Mouse (Mus musculus): ENCODE data around the gene Tmem91.

The Tmem91 gene

DNA sequence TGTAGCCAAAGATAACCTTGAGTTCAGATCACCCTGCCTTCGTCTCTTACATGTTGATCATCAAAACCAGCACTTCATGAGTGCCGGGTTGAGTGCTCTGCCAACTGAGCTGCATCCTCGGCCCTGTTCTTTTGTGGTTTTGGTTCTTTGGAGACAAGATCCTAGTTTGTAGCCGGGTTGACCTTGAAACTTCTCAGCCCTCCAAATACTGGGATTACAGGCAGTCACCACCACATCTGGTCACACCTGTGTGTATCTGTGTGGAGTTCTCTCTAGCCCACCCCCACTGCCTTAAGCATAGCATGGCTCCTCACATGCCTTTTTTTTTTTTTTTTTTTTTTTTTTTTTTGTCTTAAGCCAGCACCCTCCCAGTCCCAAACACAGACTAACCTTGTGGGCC is 4.9 kb downstream of the Tmem91 start:
- DNase-seq (ENCODE audit: low read depth, low spot score): no peak

DNA sequence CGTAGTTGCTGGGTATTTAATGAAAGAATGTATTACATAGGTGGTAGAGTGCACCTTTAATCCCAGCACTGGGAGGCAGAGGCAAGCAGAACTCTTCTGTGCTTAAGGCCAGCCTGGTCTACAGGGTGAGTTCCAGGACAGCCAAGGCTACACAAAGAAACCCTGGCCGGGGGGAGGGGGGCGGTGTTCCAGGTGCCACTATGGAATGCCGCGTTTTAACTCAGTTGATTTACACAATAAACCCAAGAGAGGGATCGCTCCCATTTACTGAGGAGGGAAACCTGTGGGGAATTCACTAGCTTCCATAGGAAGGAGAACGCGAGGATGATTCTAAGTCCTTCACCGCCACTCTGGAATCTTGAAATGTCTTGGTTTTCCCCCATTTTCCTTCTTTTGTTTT is 5.3 kb downstream of the Tmem91 start:
- no peak for DNase-seq (ENCODE audit: low read depth, low spot score)

DNA sequence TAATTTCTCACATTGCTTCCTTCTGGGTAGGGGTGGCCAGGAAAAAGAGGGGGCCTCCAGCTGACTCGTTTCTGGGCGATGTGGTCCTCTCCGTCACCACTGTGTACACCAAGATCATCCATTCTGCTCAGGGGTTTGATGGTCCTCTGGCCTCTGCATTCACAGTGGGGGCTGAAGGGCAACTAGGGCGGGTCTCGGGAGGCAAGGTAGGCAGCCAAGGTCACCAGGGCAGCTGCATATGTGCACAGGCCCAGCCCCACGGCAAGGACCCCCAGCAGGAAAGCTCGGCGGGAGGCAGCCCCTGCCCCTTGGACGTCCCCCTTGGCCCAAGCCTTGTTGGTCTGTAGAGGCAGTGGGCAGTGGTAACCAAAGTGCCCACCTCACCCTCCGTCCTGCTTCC is 5.8 kb downstream of the Tmem91 start:
- no peak for DNase-seq (ENCODE audit: low read depth, low spot score)

DNA sequence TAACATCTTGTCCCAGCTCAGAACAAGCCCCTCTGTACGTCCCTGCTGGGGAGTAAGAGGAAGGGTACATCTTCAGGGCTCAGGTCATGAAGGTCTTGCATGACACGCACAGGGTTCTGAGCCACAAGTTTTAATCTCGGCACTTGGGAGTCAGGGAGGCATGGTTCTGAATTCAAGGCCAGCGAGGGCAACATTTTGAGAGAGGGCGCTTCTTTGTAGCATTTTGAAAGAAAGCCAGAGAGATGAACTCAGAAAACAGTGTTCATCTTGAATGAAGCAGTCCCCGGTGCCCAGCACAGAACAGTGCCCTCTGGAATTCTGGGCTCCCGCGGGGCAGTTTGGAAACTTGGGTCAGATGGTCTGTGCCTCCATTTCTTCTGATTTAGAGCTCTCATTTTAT is 8.6 kb downstream of the Tmem91 start:
- DNase-seq (ENCODE audit: low read depth, low spot score): no peak

DNA sequence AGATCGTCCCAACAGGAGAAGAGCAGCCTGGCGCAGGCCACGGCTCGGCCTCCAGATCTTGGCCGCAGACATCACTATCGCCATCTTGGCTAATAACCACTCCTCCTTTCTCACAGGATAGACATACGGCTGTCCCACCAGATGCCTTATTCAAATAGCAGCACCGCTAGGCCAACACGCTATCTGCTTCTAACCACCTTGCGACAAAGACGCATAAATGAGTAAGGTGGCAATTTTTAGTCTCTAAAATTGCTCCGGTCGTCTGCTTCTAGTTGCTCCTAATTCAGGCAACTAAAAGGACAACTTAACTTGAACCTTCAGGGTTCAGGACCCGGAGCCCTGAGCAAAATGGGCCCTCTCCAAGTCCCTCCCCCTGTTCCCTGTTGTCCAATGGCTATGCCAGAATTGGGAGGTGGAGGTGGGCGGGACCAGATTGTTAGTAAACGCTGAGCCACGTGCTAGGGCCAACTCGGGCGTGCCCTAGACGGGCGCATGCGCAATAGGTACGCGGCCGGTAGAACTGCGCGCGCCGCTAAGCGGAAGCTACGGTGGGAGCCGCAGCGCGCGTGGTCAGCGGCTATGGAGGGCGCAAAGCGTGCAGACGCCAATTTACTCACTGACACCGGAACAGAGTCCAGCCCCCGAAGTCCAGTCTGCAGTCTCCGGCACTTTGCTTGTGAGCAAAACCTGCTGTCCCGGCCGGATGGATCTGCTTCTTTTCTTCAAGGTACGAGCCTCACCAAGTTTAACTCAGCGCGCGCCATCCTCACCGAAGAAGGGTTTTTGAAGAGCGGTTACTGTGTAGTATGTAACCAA is 16.1 kb downstream of the Tmem91 start, which contains the start of the genes Bckdha and Exosc5:
TSS of gene Bckdha (minus strand) at position 325 of the 816 bp plus-strand sequence.
TSS of gene Exosc5 (plus strand) at position 508 of the 816 bp plus-strand sequence.
- DNase-seq (ENCODE audit: low read depth, low spot score): peak; percentile 100

DNA sequence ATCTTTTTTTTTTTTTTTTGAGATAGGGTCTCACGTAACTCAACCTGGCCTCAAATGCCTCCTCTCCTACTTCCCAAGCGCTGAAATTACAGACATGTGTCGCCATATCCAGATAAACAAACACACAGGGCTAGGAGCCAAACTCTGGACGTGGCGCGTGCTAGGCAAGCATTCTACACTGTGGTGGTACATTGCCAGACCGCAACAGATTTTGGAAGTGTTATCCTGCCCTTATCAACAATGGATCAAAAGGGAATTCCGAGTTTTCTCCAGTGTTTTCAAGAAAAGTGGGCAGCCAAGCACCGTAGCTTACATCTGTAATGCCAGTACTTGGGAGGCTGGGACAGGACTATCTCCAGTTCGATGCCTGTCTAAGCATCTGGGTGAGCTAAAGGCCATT is 17.2 kb downstream of the Tmem91 start:
- no peak for DNase-seq (ENCODE audit: low read depth, low spot score)

DNA sequence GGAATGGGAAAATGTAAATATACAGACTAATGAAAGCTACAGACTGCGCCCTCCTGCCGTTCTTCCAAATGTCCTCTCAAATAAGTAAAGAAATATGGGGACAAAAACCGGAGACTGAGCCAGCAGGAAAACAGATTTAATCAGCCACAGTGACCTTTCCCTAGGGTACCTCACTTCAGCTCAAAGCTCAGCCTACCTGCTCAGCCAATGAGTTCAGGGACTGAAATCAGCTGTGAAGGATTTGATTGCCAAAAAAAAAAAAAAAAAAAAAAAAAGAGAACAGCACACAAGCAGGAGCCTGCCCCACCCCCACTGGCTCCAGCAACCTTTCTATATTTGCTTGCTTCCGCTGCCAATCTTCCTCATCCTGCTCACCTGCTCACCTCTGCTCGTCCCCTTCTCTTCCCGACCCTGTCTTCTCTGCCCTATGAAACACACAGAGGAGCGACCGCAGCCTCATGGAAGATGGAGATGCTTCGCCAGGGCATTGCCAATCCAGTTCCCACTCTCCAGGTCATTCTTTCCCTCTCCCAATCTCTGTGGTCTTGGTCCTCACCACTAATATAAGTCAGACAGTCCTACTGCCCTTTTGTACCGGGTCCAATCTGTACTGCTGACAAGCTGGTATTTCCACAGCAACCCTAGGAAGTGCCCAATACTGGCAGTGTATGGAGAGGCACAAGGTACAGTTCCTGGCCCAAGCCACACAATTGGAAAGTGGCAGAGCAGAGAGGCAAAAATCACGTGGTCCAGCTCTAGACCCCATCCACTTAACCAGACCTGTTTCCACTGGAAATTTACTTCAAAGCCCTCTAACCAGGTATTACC is 19.2 kb downstream of the Tmem91 start:
- DNase-seq (ENCODE audit: low read depth, low spot score): peak; percentile 47

DNA sequence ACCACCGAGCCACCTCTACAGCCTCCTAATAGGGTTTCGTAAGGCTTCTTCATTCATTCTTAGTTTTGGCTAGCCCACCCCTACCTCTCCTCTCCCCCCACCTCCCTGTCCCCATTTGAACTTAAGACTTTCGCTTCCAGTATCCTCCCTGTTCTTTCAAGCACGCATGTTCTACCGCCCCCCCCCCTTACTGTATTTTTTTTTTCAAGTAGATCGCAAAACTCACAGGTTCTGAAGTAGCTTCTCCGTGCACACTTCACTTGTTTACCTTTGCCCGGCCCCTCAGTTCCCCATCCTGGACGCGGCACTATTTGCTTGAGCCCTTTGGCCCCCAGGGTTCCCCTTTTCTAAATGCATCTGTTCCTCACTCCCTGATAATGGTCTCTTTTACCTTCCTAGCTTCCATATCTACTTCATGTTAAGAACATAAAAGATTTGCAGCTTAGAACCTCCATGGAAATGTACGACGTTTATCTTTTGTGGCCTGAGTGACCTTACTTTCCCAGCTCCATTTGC is 22.7 kb downstream of the Tmem91 start:
- no peak for DNase-seq (ENCODE audit: low read depth, low spot score)

DNA sequence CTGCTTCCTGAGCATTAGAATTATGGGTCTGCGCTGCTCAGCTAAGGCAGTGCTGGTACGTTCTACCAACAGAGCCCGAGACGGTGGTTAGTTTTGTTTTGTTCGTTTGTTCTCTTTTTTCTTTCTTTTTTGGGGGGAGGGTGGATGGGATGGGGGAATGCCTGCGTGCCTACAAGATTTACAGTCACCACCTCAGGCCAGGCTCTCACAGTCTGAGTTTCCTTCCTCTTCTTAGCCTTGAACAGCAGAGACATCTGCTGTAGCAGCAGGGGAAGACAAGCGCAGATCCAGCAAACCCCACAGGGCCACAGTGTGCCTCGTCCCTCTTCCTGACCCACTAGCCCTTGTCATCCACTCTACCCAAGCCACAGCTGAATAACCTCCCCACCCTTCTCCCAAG is 23.7 kb downstream of the Tmem91 start:
- no peak for DNase-seq (ENCODE audit: low read depth, low spot score)

DNA sequence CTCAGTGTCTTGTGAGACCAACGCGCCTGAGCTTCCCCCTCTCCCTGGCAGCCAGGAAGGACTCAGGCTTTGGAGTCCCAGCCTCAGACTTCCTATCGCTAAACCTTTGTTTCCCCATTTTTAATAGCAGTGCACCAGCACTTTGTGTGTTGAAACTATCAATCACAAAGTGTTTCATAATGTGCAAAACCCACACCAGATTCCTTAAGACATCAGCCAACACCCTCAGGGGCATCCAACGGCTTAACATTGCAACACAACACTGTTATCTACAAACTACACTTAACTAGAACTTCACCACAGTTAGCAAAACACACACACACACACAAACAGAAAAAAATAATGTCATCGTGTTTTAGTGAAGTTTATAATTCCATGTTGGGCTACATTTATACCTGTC is 25.1 kb downstream of the Tmem91 start:
- no peak for DNase-seq (ENCODE audit: low read depth, low spot score)

DNA sequence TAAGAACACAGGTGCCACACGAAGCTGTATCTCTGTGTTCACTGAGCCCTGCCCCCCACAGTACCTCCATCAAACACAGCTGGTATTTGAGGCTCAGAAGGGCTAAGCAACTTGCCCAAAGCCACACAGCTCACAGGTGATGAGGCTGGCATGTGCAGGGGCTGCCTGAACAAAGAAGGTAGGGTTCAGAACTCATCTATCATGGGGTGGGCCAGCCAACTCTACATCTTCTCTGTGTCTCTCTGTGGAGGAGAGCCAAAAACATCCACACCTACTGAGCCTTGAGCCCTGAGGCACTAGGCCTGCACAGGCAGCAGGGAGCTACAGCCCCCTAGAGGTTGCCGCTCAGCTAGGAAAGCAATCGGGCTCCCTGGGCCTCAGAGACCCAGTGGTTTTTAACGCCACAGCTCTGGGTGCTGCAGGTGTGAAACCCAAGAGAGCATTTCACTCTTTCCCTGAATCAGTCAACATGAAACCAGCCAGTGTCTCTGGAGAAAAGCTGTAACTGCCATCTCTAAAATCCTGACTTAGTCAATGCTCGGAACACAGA is 27.3 kb downstream of the Tmem91 start:
- DNase-seq (ENCODE audit: low read depth, low spot score): no peak

DNA sequence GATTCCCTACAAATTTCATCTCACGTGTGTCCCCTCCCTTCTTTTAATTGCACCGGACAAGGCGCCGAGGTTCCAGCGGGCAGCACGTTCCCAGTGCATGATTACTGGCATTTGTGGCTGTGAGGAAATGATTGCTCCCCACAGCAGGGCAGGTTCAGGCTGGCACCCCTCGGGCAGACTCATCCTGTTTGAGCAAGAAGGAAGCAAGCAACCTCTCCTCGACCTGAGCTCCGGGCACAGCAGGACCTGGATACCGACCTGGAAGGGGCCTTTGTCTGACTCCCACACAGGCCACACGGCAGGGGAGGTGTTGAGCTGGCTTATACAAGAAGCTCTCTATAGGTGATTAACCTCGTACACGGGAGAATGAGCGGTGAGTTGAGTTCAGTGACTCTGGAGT is 29.9 kb downstream of the Tmem91 start:
- no peak for DNase-seq (ENCODE audit: low read depth, low spot score)

DNA sequence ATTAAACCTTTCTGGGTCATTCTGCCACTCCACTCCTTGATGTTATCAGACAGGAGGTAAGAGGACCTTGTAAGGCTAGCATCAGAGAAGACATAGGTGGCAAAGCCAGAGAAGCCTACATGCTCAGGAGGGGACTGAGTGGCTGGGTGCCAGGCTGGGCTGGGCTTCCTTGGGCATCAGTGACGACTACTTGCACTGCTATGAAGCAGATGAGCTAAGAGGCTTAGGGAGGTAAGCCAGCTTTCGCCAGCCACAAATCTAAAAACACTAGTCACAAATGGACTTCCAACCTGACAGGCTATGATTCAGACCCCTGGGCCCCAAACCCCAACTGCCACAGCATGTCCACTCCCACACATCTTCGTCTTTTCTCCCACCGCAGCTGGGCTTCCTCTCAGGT is 30.3 kb downstream of the Tmem91 start:
- no peak for DNase-seq (ENCODE audit: low read depth, low spot score)

DNA sequence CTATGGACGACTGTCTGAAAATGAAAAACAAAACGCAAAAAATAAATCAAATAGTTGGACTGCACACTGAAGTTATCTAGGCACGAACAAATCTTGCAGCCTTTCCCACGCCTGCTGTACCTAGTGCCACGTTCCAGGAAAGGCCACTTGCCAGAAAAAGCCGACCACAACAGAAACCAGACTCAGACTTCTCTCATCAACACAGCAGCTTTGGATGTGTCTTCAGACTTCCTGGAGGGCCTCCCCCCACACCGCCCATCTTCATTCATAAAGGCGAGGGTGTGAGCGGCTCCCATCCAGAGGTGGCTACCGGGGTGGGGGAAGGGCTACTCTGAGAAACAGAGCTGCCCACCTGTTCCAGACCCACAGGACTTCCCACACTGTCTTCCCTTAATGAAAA is 30.8 kb downstream of the Tmem91 start:
- DNase-seq (ENCODE audit: low read depth, low spot score): no peak

DNA sequence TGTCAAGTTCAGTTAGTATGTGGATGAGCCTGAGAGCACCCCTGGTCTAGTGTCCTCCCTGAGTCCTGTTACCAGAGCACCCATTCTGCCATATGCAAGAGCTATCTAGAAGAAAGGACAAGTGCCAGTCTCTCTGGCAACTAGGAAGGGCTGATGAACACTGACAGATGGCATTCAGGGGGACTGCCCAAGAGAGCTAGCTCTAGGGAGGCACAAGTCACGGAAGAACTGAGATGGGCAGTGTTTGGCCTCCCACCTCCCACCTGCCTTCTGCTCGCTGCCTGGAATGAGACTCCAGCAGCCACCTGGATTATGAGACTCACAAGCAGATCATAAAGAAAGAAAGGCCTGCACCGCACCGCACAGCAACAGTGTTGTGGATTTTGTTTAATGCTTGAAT is 35.2 kb downstream of the Tmem91 start:
- no peak for DNase-seq (ENCODE audit: low read depth, low spot score)

DNA sequence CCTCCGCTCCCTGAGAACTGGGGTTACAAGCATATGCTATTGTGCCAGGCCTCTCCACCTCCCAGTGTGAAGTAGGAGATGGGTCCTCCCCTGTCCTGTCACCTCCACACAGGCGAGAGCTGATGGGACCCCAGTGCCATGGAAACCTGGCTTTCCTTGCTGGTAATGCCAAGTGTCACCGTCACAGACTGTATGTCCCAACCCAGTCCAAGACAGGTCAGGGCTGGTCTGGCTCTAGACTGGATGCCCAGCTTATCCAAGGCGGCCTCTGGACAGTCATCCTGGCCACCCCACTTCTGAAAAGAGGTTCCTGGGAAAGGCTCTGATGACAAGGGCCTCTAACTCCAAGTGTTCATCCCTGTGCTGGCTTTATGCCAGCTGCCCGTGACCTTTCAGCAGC is 37.9 kb downstream of the Tmem91 start:
- no peak for DNase-seq (ENCODE audit: low read depth, low spot score)

DNA sequence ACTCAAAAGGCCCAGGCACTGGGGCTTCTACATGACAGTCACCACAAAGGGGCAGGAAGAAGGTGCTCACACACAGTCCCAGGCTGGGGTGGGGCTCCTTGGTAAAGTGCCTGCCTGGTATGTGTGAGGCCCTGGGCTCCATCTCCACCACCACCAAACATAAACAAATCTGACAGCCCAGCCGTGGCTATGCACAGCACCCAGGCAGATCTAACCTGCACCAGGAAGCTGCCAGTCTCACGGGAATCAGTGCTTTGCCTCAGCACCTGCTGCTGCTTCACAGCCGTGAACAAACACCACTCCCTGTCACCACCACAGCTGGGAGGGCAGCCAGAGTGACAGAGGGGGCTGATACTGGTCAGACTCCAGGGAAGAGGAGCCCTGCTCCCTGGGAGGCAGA is 38.6 kb downstream of the Tmem91 start:
- peak; percentile 35 for DNase-seq (ENCODE audit: low read depth, low spot score)

DNA sequence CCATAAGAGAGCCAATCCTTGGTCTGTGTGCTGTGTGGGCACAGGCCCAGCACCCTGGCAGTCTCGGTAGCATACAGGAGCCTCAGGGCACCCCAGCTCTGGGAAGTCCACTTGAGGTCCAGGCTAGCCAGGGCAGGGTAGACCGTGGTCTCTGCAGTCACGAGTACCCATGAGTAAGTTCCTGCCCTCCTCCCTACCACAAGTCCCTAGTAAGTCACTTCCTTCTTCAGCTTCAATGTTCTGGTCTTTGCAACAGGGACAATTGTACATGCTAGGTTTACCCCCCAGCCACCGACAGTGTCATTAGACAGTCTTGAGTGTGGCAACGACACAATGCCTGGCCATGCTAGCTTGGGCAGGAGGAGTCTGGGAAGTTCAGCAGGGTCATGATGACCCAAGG is 42.3 kb downstream of the Tmem91 start:
- no peak for DNase-seq (ENCODE audit: low read depth, low spot score)

DNA sequence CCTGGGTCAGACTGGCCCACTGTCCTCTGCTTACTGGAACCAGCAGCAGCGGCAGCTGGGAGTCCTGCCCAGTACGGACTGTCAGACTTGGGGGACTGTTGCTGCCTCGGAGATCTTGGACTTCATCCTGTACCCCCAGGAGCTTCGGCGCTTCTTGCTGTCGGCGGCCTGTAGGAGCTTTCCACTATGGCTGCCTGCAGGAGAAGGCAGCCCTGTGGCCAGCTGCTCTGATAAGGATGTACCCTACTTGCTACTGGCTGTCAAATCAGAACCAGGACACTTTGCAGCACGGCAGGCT is 46.7 kb downstream of the Tmem91 start:
- no peak for DNase-seq (ENCODE audit: low read depth, low spot score)

DNA sequence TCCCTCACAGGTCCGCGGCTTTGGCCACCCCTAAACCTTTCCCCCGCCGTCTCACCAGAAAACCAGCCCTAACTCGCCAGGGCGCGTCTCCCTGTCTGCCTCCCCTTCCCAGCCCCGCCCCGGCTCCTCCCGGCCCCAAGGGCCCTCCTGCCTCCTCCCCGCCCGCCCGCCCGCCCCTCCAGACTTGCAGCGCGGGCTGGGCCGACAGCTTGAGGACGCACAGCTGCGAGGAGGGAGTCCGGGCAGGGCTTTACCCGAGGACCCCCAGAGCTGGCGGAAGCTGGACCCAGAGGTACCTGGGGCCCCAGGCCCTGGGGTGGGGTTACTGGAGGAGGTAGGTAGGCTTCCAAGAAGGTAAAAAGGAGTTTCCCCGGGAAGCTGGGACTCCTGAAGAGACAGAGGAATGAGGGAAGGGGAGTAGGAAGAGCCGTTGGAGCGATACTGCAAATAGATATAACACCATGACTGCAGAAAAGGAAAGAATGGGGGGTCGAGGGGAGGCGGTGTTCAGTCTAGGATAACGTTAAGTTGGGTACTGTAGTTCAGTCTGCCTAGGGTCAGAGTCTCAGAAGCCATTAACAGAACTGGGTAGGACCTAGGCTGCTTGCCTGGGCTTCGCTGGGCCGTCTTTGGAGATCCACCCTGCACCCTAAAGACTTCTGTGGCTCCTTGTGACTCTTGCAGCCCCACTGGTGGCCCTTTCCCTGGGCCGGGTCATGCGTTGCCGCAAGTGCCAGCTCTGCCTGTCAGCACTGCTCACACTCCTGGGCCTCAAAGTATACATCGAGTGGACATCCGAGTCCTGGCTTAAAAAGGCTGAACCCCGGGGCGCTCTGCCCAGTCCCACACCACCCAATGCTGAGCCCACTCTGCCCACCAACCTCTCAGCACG is 47.3 kb downstream of the Tmem91 start:
- no peak for DNase-seq (ENCODE audit: low read depth, low spot score)

All from skeletal muscle tissue, adult 2 months (tissue).